Mouse (Mus musculus) embryonic facial prominence, embryonic 12.5 days (tissue): ENCODE data around the gene Gnaz. TPM values are rescaled to one million over a fixed set of nuclear protein-coding genes. Genes with fewer than 3 reads are reported as not detected.

ENCODE experiments used
- ATAC-seq: fragments of 200-750 bp; cut with Nextera tagmentation; 2 replicates; pipeline ENCODE4 v1.8.0; 2017; ENCODE audit not compliant: insufficient number of reproducible peaks, insufficient read depth, low FRiP score, low TSS enrichment
- H3K27ac ChIP-seq: fragments of 300-500 bp; sonication (generic); 2 replicates; pipeline ENCODE4 v1.5.1; 2016; ENCODE audit warnings: mild to moderate bottlenecking
- H3K27me3 ChIP-seq: fragments of 300-500 bp; sonication (generic); 2 replicates; pipeline ENCODE4 v1.6.1; 2016; ENCODE audit warnings: mild to moderate bottlenecking, moderate library complexity
- H3K36me3 ChIP-seq: fragments of 300-500 bp; sonication (generic); 2 replicates; pipeline ENCODE4 v1.6.1; 2016; ENCODE audit warnings: mild to moderate bottlenecking
- H3K4me1 ChIP-seq: fragments of 300-500 bp; sonication (generic); 2 replicates; pipeline ENCODE4 v1.6.1; 2016
- H3K4me2 ChIP-seq: fragments of 300-500 bp; sonication (generic); replicated peaks from 2 replicates; pipeline ENCODE4 v1.6.1; 2016; ENCODE audit warnings: mild to moderate bottlenecking, moderate library complexity
- H3K4me3 ChIP-seq: fragments of 300-500 bp; sonication (generic); 2 replicates; pipeline ENCODE4 v1.5.1; 2016; ENCODE audit warnings: mild to moderate bottlenecking
- H3K9ac ChIP-seq: fragments of 300-500 bp; sonication (generic); 2 replicates; pipeline ENCODE4 v1.6.1; 2016; ENCODE audit warnings: mild to moderate bottlenecking, moderate library complexity
- H3K9me3 ChIP-seq: fragments of 300-500 bp; sonication (generic); 2 replicates; pipeline ENCODE4 v1.6.1; 2016; ENCODE audit warnings: mild to moderate bottlenecking, moderate library complexity
- WGBS: fragments of 180-500 bp; shearing (Covaris S2); methylation state at CpG from one replicate; pipeline ENCODE4 v1.1.7; 2016; 5-methylcytosine and 5-hydroxymethylcytosine counted together
- polyA plus RNA-seq: library from polyadenylated mRNA; unstranded; fragments of >200 nt; fragmentation: Nextera tagmentation; extraction: Ambion mirVana; gene quantifications from 2 replicates; pipeline ENCODE4 v1.2.1, GENCODE M21; 2016

Gene Gnaz
- polyA plus RNA-seq, 1 experiment from 2014 or later, result 5.2 TPM

- Histone ChIP-seq H3K4me2 (no peak overlapping the region), H3K9ac (no peak overlapping the region), H3K4me1 (peaks cover 5% of the 10 kb centered on the region; the same call in 1 of the 2 replicates), H3K27ac (no peak overlapping the region), H3K4me3 (no peak overlapping the region), H3K9me3 (no peaks in the 10 kb centered on the region), H3K36me3 (no peaks in the 10 kb centered on the region), H3K27me3 (no peaks in the 10 kb centered on the region)
- WGBS, result 88% methylated on average over 8 of the region's 8 CpGs
- ATAC-seq, result no peak
Measured at GRCm38 (mm10) chr10:75001391-75001790, 34.4 kb downstream of the Gnaz start.

- 83% methylated on average over 3 of the region's 3 CpGs for WGBS
- Histone ChIP-seq H3K4me3 (no peak overlapping the region), H3K36me3 (no peaks in the 10 kb centered on the region), H3K9me3 (no peaks in the 10 kb centered on the region), H3K4me1 (peaks cover 5% of the 10 kb centered on the region; the same call in 1 of the 2 replicates), H3K4me2 (no peak overlapping the region), H3K27me3 (no peaks in the 10 kb centered on the region), H3K9ac (no peak overlapping the region), H3K27ac (no peak overlapping the region)
- no peak for ATAC-seq
Measured at GRCm38 (mm10) chr10:75004067-75004466, 37.1 kb downstream of the Gnaz start.

GRCm38 (mm10) chr10:75006889-75007662 is 40.1 kb downstream of the Gnaz start:
- ATAC-seq, result no peak
- H3K9ac ChIP-seq, result no peak overlapping the region
- no peak overlapping the region for H3K4me3 ChIP-seq
- H3K4me2 ChIP-seq, result no peak overlapping the region
- H3K27me3 ChIP-seq, result no peaks in the 10 kb centered on the region
- peaks cover 5% of the 10 kb centered on the region; the same call in 1 of the 2 replicates for H3K4me1 ChIP-seq
- 70% methylated on average over 8 of the region's 8 CpGs for WGBS
- H3K9me3 ChIP-seq, result no peaks in the 10 kb centered on the region
- no peak overlapping the region for H3K27ac ChIP-seq
- H3K36me3 ChIP-seq, result no peaks in the 10 kb centered on the region

- Histone ChIP-seq H3K27ac (no peak overlapping the region), H3K27me3 (no peaks in the 10 kb centered on the region), H3K36me3 (no peaks in the 10 kb centered on the region), H3K4me2 (no peak overlapping the region), H3K9me3 (no peaks in the 10 kb centered on the region), H3K4me1 (peaks cover 5% of the 10 kb centered on the region; the same call in 1 of the 2 replicates), H3K9ac (no peak overlapping the region), H3K4me3 (no peak overlapping the region)
- WGBS, result 87% methylated on average over 15 of the region's 15 CpGs
- no peak for ATAC-seq
Measured at GRCm38 (mm10) chr10:75010704-75011103, 43.7 kb downstream of the Gnaz start.

- H3K27ac ChIP-seq, result no peak overlapping the region
- H3K9me3 ChIP-seq, result no peaks in the 10 kb centered on the region
- H3K36me3 ChIP-seq, result no peaks in the 10 kb centered on the region
- ATAC-seq, result no peak
- H3K9ac ChIP-seq, result no peak overlapping the region
- H3K4me3 ChIP-seq, result no peak overlapping the region
- H3K27me3 ChIP-seq, result no peaks in the 10 kb centered on the region
- WGBS, result 60% methylated on average over 14 of the region's 14 CpGs
- no peak overlapping the region for H3K4me2 ChIP-seq
- H3K4me1 ChIP-seq, result no peaks in the 10 kb centered on the region
Measured at GRCm38 (mm10) chr10:75015465-75015864, 48.5 kb downstream of the Gnaz start.

GRCm38 (mm10) chr10:75016481-75016880 is 49.5 kb downstream of the Gnaz start:
- Histone ChIP-seq H3K36me3 (no peaks in the 10 kb centered on the region), H3K27me3 (no peaks in the 10 kb centered on the region), H3K4me1 (no peaks in the 10 kb centered on the region), H3K4me2 (no peak overlapping the region), H3K27ac (no peak overlapping the region), H3K9ac (no peak overlapping the region), H3K4me3 (no peak overlapping the region), H3K9me3 (no peaks in the 10 kb centered on the region)
- ATAC-seq, result no peak
- WGBS, result 85% methylated on average over 4 of the region's 4 CpGs

- no peak overlapping the region for H3K27ac ChIP-seq
- H3K4me1 ChIP-seq, result no peaks in the 10 kb centered on the region
- no peak overlapping the region for H3K4me2 ChIP-seq
- no peak overlapping the region for H3K4me3 ChIP-seq
- H3K27me3 ChIP-seq, result no peaks in the 10 kb centered on the region
- H3K9me3 ChIP-seq, result no peaks in the 10 kb centered on the region
- no peak overlapping the region for H3K9ac ChIP-seq
- WGBS, result 47% methylated on average over 2 of the region's 2 CpGs
- no peak for ATAC-seq
- no peaks in the 10 kb centered on the region for H3K36me3 ChIP-seq
Measured at GRCm38 (mm10) chr10:75020271-75020670, 53.3 kb downstream of the Gnaz start.

- H3K4me3 ChIP-seq, result no peak overlapping the region
- no peak for ATAC-seq
- H3K27ac ChIP-seq, result no peak overlapping the region
- no peaks in the 10 kb centered on the region for H3K9me3 ChIP-seq
- H3K4me2 ChIP-seq, result no peak overlapping the region
- H3K36me3 ChIP-seq, result no peaks in the 10 kb centered on the region
- no peak overlapping the region for H3K9ac ChIP-seq
- H3K4me1 ChIP-seq, result no peaks in the 10 kb centered on the region
- H3K27me3 ChIP-seq, result no peaks in the 10 kb centered on the region
- WGBS, result 15% methylated on average over 6 of the region's 6 CpGs
Measured at GRCm38 (mm10) chr10:75021138-75021537, 54.2 kb downstream of the Gnaz start.

- H3K4me1 ChIP-seq, result no peaks in the 10 kb centered on the region
- H3K4me3 ChIP-seq, result no peak overlapping the region
- 63% methylated on average over 8 of the region's 8 CpGs for WGBS
- H3K36me3 ChIP-seq, result no peaks in the 10 kb centered on the region
- no peak for ATAC-seq
- no peak overlapping the region for H3K4me2 ChIP-seq
- H3K27ac ChIP-seq, result no peak overlapping the region
- no peaks in the 10 kb centered on the region for H3K9me3 ChIP-seq
- no peak overlapping the region for H3K9ac ChIP-seq
- H3K27me3 ChIP-seq, result no peaks in the 10 kb centered on the region
Measured at GRCm38 (mm10) chr10:75026491-75026890, 59.5 kb downstream of the Gnaz start.

GRCm38 (mm10) chr10:75028743-75029142 is 61.8 kb downstream of the Gnaz start:
- Histone ChIP-seq H3K27me3 (no peaks in the 10 kb centered on the region), H3K9ac (no peak overlapping the region), H3K4me1 (peaks cover 11% of the 10 kb centered on the region), H3K4me3 (no peak overlapping the region), H3K27ac (no peak overlapping the region), H3K36me3 (no peaks in the 10 kb centered on the region), H3K4me2 (no peak overlapping the region), H3K9me3 (no peaks in the 10 kb centered on the region)
- WGBS, result 93% methylated on average over 8 of the region's 8 CpGs
- ATAC-seq, result no peak

- Histone ChIP-seq H3K4me1 (peaks cover 11% of the 10 kb centered on the region), H3K27me3 (no peaks in the 10 kb centered on the region), H3K4me3 (no peak overlapping the region), H3K36me3 (no peaks in the 10 kb centered on the region), H3K4me2 (no peak overlapping the region), H3K9ac (no peak overlapping the region), H3K9me3 (no peaks in the 10 kb centered on the region), H3K27ac (no peak overlapping the region)
- 94% methylated on average over 3 of the region's 3 CpGs for WGBS
- no peak for ATAC-seq
Measured at GRCm38 (mm10) chr10:75029677-75030076, 62.7 kb downstream of the Gnaz start.

- 85% methylated on average over 3 of the region's 3 CpGs for WGBS
- Histone ChIP-seq H3K9ac (no peak overlapping the region), H3K4me2 (no peak overlapping the region), H3K27me3 (no peaks in the 10 kb centered on the region), H3K9me3 (no peaks in the 10 kb centered on the region), H3K4me1 (peaks cover 11% of the 10 kb centered on the region), H3K36me3 (no peaks in the 10 kb centered on the region), H3K4me3 (no peak overlapping the region), H3K27ac (no peak overlapping the region)
- no peak for ATAC-seq
Measured at GRCm38 (mm10) chr10:75030234-75030633, 63.3 kb downstream of the Gnaz start.
